Mouse (Mus musculus) MEL (cell line): Measurements from ENCODE around the gene Copz1. TPM values are rescaled to one million over a fixed set of nuclear protein-coding genes. Genes with fewer than 3 reads are reported as not detected.
A peak's percentile ranks its signal among the peaks of the same experiment; 100 is the strongest.

ENCODE experiments used
- DNase-seq: peaks from one replicate; pipeline ENCODE4 v3.0.0; 2011; ENCODE audit warnings: low read depth, low spot score
- H3K27ac ChIP-seq: 2 replicates; pipeline ENCODE4 v1.5.1; 2012; ENCODE audit warnings: low read depth, mild to moderate bottlenecking, control low read depth, low read length, moderate library complexity; ENCODE audit not compliant: control insufficient read depth
- H3K27me3 ChIP-seq, 2 experiments: fragments of 150-350 bp in 1 of 2; sonication (generic) in 1 of 2; 2 replicates each; pipeline ENCODE4 v1.6.1; 2012; ENCODE audit warnings: low read length in 2 of 2, mild to moderate bottlenecking in 2 of 2, improper control_type of control experiment in 1 of 2, moderate library complexity in 1 of 2; ENCODE audit not compliant: insufficient read depth in 2 of 2, control insufficient read depth in 1 of 2
- H3K36me3 ChIP-seq, 2 experiments: 2 replicates each; pipeline ENCODE4 v1.6.1; 2012 to 2014; ENCODE audit warnings: low read length in 2 of 2, improper control_type of control experiment in 1 of 2, inconsistent platforms in 1 of 2, mild to moderate bottlenecking in 1 of 2; ENCODE audit not compliant: insufficient read depth in 2 of 2, control insufficient read depth in 1 of 2
- H3K4me1 ChIP-seq, 2 experiments: fragments of 150-350 bp in 1 of 2; sonication (generic) in 1 of 2; 2 replicates each; pipeline ENCODE4 v1.6.1; 2012; ENCODE audit warnings: low read length in 2 of 2, improper control_type of control experiment in 1 of 2, mild to moderate bottlenecking in 1 of 2; ENCODE audit not compliant: insufficient read depth in 2 of 2, control insufficient read depth in 1 of 2
- H3K4me3 ChIP-seq, 2 experiments: fragments of 150-350 bp in 1 of 2; sonication (generic) in 1 of 2; 2 replicates each; pipeline ENCODE4 v1.5.1; 2012; ENCODE audit warnings: low read depth in 2 of 2, low read length in 2 of 2, mild to moderate bottlenecking in 2 of 2, moderate library complexity in 2 of 2, control low read depth in 1 of 2, improper control_type of control experiment in 1 of 2; ENCODE audit not compliant: control insufficient read depth in 1 of 2, insufficient read depth in 1 of 2
- H3K79me2 ChIP-seq: 2 replicates; pipeline ENCODE4 v1.6.1; 2012; ENCODE audit warnings: mild to moderate bottlenecking, low read length, moderate library complexity; ENCODE audit not compliant: control insufficient read depth, poor library complexity, insufficient read depth
- H3K9ac ChIP-seq: 2 replicates; pipeline ENCODE4 v1.6.1; 2012; ENCODE audit warnings: low read depth, mild to moderate bottlenecking, control low read depth, low read length, moderate library complexity; ENCODE audit not compliant: control insufficient read depth, poor library complexity, severe bottlenecking
- H3K9me3 ChIP-seq: fragments of 150-350 bp; sonication (generic); replicated peaks from 2 replicates; pipeline ENCODE4 v1.6.1; 2012; ENCODE audit warnings: mild to moderate bottlenecking, low read length, improper control_type of control experiment, moderate library complexity; ENCODE audit not compliant: insufficient read depth
- BHLHE40 ChIP-seq: IDR thresholded peaks from 2 replicates; pipeline ENCODE4 v1.6.1; 2012; ENCODE audit warnings: low read depth, mild to moderate bottlenecking, inconsistent platforms, low read length, improper control_type of control experiment, borderline replicate concordance
- CHD2 ChIP-seq: IDR thresholded peaks from 2 replicates; pipeline ENCODE4 v1.6.1; 2011; ENCODE audit warnings: low read length, improper control_type of control experiment
- CTCF ChIP-seq, 3 experiments: IDR thresholded peaks in 2 of 3; conservative IDR thresholded peaks in 1 of 3; 2 replicates each; pipeline ENCODE4 v1.5.1; 2011 to 2012; ENCODE audit warnings: low read length in 3 of 3, low read depth in 2 of 3, mild to moderate bottlenecking in 2 of 3, improper control_type of control experiment in 1 of 3, inconsistent platforms in 1 of 3, mixed read lengths in 1 of 3, moderate library complexity in 1 of 3; ENCODE audit not compliant: control insufficient read depth in 1 of 3, insufficient read depth in 1 of 3, poor library complexity in 1 of 3, severe bottlenecking in 1 of 3
- EP300 ChIP-seq, 2 experiments: IDR thresholded peaks; 2 replicates each; pipeline ENCODE4 v1.6.1; 2011; ENCODE audit warnings: improper control_type of control experiment in 2 of 2, low read length in 2 of 2, low read depth in 1 of 2, mild to moderate bottlenecking in 1 of 2
- ETS1 ChIP-seq: IDR thresholded peaks from 2 replicates; pipeline ENCODE4 v1.6.1; 2012; ENCODE audit warnings: low read depth, mild to moderate bottlenecking, inconsistent platforms, low read length, improper control_type of control experiment, moderate library complexity
- GABPA ChIP-seq: IDR thresholded peaks from 2 replicates; pipeline ENCODE4 v1.6.1; 2012; ENCODE audit warnings: low read depth, mild to moderate bottlenecking, inconsistent platforms, low read length, improper control_type of control experiment, moderate library complexity
- GATA1 ChIP-seq: IDR thresholded peaks from 2 replicates; pipeline ENCODE4 v1.6.1; 2011; ENCODE audit warnings: low read depth, low read length, improper control_type of control experiment
- MYB ChIP-seq: IDR thresholded peaks from 2 replicates; pipeline ENCODE4 v1.6.1; 2011; ENCODE audit warnings: mild to moderate bottlenecking, low read depth, low read length, improper control_type of control experiment
- NRF1 ChIP-seq: IDR thresholded peaks from 2 replicates; pipeline ENCODE4 v1.6.1; 2014; ENCODE audit warnings: low read depth, mild to moderate bottlenecking, inconsistent platforms, low read length, improper control_type of control experiment, moderate library complexity; ENCODE audit not compliant: poor library complexity, insufficient read depth, severe bottlenecking
- POLR2A ChIP-seq, 2 experiments: IDR thresholded peaks; 2 replicates each; pipeline ENCODE4 v1.6.1; 2011 to 2012; ENCODE audit warnings: low read length in 2 of 2, mild to moderate bottlenecking in 2 of 2, control low read depth in 1 of 2, improper control_type of control experiment in 1 of 2, low read depth in 1 of 2, moderate library complexity in 1 of 2; ENCODE audit not compliant: control insufficient read depth in 1 of 2, insufficient read depth in 1 of 2, poor library complexity in 1 of 2
- RAD21 ChIP-seq: IDR thresholded peaks from 2 replicates; pipeline ENCODE4 v1.6.1; 2011; ENCODE audit warnings: mild to moderate bottlenecking, low read depth, low read length, improper control_type of control experiment
- RCOR1 ChIP-seq: IDR thresholded peaks from 2 replicates; pipeline ENCODE4 v1.6.1; 2012; ENCODE audit warnings: low read depth, mild to moderate bottlenecking, inconsistent platforms, low read length, improper control_type of control experiment
- SIN3A ChIP-seq: IDR thresholded peaks from 2 replicates; pipeline ENCODE4 v1.6.1; 2012; ENCODE audit warnings: low read length, improper control_type of control experiment, inconsistent platforms
- SMC3 ChIP-seq: IDR thresholded peaks from 2 replicates; pipeline ENCODE4 v1.6.1; 2011; ENCODE audit warnings: low read depth, low read length, improper control_type of control experiment
- TAL1 ChIP-seq: IDR thresholded peaks from 2 replicates; pipeline ENCODE4 v1.6.1; 2012; ENCODE audit warnings: mild to moderate bottlenecking, inconsistent platforms, low read length, moderate library complexity, mixed read lengths
- USF1 ChIP-seq: IDR thresholded peaks from 2 replicates; pipeline ENCODE4 v1.6.1; 2014; ENCODE audit warnings: low read depth, mild to moderate bottlenecking, inconsistent platforms, low read length, improper control_type of control experiment, moderate library complexity
- USF2 ChIP-seq, 2 experiments: IDR thresholded peaks; 2 replicates each; pipeline ENCODE4 v1.6.1; 2011 to 2012; ENCODE audit warnings: improper control_type of control experiment in 2 of 2, low read length in 2 of 2, borderline replicate concordance in 1 of 2, inconsistent platforms in 1 of 2, low read depth in 1 of 2, mild to moderate bottlenecking in 1 of 2; ENCODE audit not compliant: insufficient read depth in 1 of 2
- ZC3H11A ChIP-seq: IDR thresholded peaks from 2 replicates; pipeline ENCODE4 v1.6.1; 2012; ENCODE audit warnings: low read depth, mild to moderate bottlenecking, inconsistent platforms, low read length, improper control_type of control experiment
- ZMIZ1 ChIP-seq: IDR thresholded peaks from 2 replicates; pipeline ENCODE4 v1.6.1; 2012; ENCODE audit warnings: low read depth, mild to moderate bottlenecking, inconsistent platforms, low read length, improper control_type of control experiment, moderate library complexity
- polyA plus RNA-seq, 2 experiments: library from polyadenylated mRNA; stranded (reverse) in 1 of 2; unstranded in 1 of 2; fragments of >175 nt in 1 of 2; fragments of >200 nt in 1 of 2; gene quantifications; 2 replicates each; pipeline versions ENCODE4 v1.2.1 to v1.2.4; 2012; ENCODE audit warnings: low replicate concordance in 2 of 2, low read depth in 1 of 2; ENCODE audit not compliant: insufficient read length in 2 of 2, insufficient read depth in 1 of 2, missing spikeins in 1 of 2
- total RNA-seq: library from RNA; depleted of rRNA; stranded (reverse); fragments of 300-350 nt; gene quantifications from 2 replicates; pipeline ENCODE4 v1.2.3, GENCODE M21; 2012

Gene Copz1
- total and polyA plus RNA-seq, 3 experiments: 46.7 to 822 (median 117) TPM

DNA sequence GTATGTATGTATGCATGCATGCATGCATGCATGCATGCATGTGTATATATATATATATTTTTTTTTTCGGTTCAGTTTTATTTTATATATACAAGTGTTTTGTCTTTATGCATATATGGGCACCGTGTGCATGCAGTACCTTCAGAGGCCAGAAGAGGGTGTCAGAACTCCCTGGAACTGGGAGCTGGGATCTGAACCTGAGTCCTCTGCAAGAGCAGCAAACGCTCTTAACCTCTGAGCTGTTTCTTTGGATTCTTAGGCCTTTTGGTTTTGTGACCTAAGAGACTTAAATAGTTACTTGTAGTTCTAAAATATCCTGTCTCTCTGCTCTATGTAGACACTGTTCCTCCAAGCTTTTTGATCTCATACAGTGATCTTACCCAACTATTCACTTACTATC is 11.6 kb downstream of the Copz1 start:
- peaks cover 2 to 8% of the 10 kb centered on the region in 2 experiments; a peak in 3 of 4 replicates for H3K4me1 ChIP-seq
- peak; percentile 54 for DNase-seq
- H3K9me3 ChIP-seq: no peaks in the 10 kb centered on the region
- H3K27ac ChIP-seq: no peak overlapping the region
- no peaks in the 10 kb centered on the region for H3K27me3 ChIP-seq
- H3K79me2 ChIP-seq: peaks cover 7% of the 10 kb centered on the region
- peaks cover 0 to 13% of the 10 kb centered on the region in 2 experiments; a peak in 2 of 4 replicates for H3K36me3 ChIP-seq
- no peak overlapping the region for H3K4me3 ChIP-seq
- TF ChIP-seq USF1 (no peak), RAD21 (peak; percentile 19), RCOR1 (no peak), SMC3 (peak; percentile 38), CTCF (IDR thresholded peaks at IDR 0.05 in 2 of 3, conservative IDR thresholded peaks at IDR 0.05 in 1 of 3; ENCODE audit: control insufficient read depth in 1 of 3, insufficient read depth in 1 of 3, low read depth in 2 of 3, low read length in 3 of 3, poor library complexity in 1 of 3, severe bottlenecking in 1 of 3) (peak; percentile 36 to 46 (median 45)), TAL1 (no peak)
- no peak overlapping the region for H3K9ac ChIP-seq

DNA sequence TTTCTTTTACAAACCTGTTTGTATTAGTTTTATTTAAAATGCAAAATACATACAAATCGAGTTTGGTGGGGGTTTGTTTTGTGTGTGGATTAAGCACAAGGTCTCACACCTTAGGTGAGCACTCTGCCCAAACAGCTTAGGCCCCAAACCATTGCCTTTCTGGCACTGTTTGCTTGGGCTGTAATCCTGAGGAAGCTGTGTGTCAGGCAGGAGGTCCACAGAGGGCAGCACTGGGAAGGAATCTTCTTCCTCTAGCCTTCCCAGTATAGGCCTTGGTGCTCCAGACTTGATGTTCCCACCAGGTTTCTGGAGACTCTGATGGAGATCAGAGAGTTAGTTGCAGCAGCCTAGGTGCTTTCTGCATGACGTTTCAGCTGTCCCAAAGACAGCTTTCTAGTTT is 12.1 kb downstream of the Copz1 start:
- Histone ChIP-seq H3K79me2 (peaks cover 5% of the 10 kb centered on the region), H3K4me1 (peaks cover 2 to 8% of the 10 kb centered on the region in 2 experiments; a peak in 3 of 4 replicates), H3K9ac (no peak overlapping the region), H3K9me3 (no peaks in the 10 kb centered on the region), H3K27me3 (no peaks in the 10 kb centered on the region), H3K27ac (no peak overlapping the region), H3K4me3 (no peak overlapping the region), H3K36me3 (peaks cover 0 to 13% of the 10 kb centered on the region in 2 experiments; a peak in 2 of 4 replicates)
- TF ChIP-seq ZC3H11A (no peak), CHD2 (no peak), GATA1 (no peak), GABPA (no peak), USF2 (IDR thresholded peaks at IDR 0.05; ENCODE audit: borderline replicate concordance in 1 of 2, insufficient read depth in 1 of 2, low read depth in 1 of 2, low read length in 2 of 2) (no peak), NRF1 (no peak), ETS1 (no peak), SIN3A (no peak), ZMIZ1 (no peak), POLR2A (IDR thresholded peaks at IDR 0.05; ENCODE audit: control insufficient read depth in 1 of 2, insufficient read depth in 1 of 2, low read depth in 1 of 2, low read length in 2 of 2, poor library complexity in 1 of 2) (no peak), BHLHE40 (no peak), EP300 (IDR thresholded peaks at IDR 0.05; ENCODE audit: low read depth in 1 of 2, low read length in 2 of 2) (no peak), MYB (no peak)
- no peak for DNase-seq
